Mouse (Mus musculus) limb, embryonic 15.5 days (tissue): Measurements from ENCODE around the gene 4930404N11Rik. TPM values are rescaled to one million over a fixed set of nuclear protein-coding genes. Genes with fewer than 3 reads are reported as not detected.

Experiments used
- ATAC-seq: fragments of 200-750 bp; cut with Nextera tagmentation; 2 replicates; pipeline ENCODE4 v1.8.0; 2017; ENCODE audit warnings: low read depth, moderate TSS enrichment; ENCODE audit not compliant: insufficient number of reproducible peaks, low FRiP score, low TSS enrichment
- H3K27ac ChIP-seq: fragments of 300-500 bp; sonication (generic); 2 replicates; pipeline ENCODE4 v1.5.1; 2015; ENCODE audit warnings: moderate library complexity, mild to moderate bottlenecking, inconsistent platforms
- H3K27me3 ChIP-seq: fragments of 300-500 bp; sonication (generic); 2 replicates; pipeline ENCODE4 v1.6.1; 2015; ENCODE audit warnings: inconsistent platforms
- H3K36me3 ChIP-seq: fragments of 300-500 bp; sonication (generic); 2 replicates; pipeline ENCODE4 v1.6.1; 2015; ENCODE audit warnings: inconsistent platforms
- H3K4me1 ChIP-seq: fragments of 300-500 bp; sonication (generic); 2 replicates; pipeline ENCODE4 v1.6.1; 2015; ENCODE audit warnings: inconsistent platforms
- H3K4me2 ChIP-seq: fragments of 300-500 bp; sonication (generic); 2 replicates; pipeline ENCODE4 v1.6.1; 2015; ENCODE audit warnings: mild to moderate bottlenecking, inconsistent platforms
- H3K4me3 ChIP-seq: fragments of 300-500 bp; sonication (generic); 2 replicates; pipeline ENCODE4 v1.5.1; 2015; ENCODE audit warnings: mild to moderate bottlenecking, inconsistent platforms
- H3K9ac ChIP-seq: fragments of 300-500 bp; sonication (generic); 2 replicates; pipeline ENCODE4 v1.6.1; 2015; ENCODE audit warnings: inconsistent platforms
- H3K9me3 ChIP-seq: fragments of 300-500 bp; sonication (generic); 2 replicates; pipeline ENCODE4 v1.6.1; 2016; ENCODE audit warnings: inconsistent platforms
- WGBS: fragments of 180-500 bp; shearing (Covaris S2); methylation state at CpG from one replicate; pipeline ENCODE4 v1.1.7; 2015; 5-methylcytosine and 5-hydroxymethylcytosine counted together
- polyA plus RNA-seq: library from polyadenylated mRNA; unstranded; fragments of >200 nt; fragmentation: Nextera tagmentation; extraction: Ambion mirVana; gene quantifications from 2 replicates; pipeline ENCODE4 v1.2.1, GENCODE M21; 2015

The 4930404N11Rik gene
- polyA plus RNA-seq, 1 experiment from 2014 or later = 0.60 TPM

DNA sequence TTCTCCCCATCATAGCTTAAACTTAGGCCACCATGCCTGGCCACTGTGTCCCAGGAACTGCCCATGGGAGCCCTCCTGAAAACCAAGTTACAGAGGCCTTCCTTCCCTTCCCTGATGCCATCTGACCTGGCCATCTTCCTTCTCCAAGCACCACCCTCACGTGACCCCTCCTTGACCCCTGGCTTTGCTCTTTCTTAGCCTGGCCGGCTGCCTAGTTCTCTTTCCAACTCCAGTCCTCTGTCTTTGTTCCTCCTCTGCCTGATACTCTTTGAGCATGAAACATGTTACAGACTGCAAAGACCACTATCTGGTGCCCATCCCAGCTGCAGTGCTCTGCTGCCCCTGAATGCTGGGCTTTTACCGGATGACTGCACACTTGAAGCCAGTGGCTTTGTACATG, 23.8 kb upstream of the 4930404N11Rik start:
- Histone ChIP-seq H3K27me3 (no peaks in the 10 kb centered on the region), H3K36me3 (peaks cover 44% of the 10 kb centered on the region), H3K27ac (no peak overlapping the region), H3K9ac (no peak overlapping the region), H3K4me3 (no peak overlapping the region), H3K4me1 (peaks cover 42% of the 10 kb centered on the region), H3K4me2 (no peak overlapping the region), H3K9me3 (no peaks in the 10 kb centered on the region)
- no peak for ATAC-seq
- WGBS = 59% methylated on average over 3 of the region's 3 CpGs

DNA sequence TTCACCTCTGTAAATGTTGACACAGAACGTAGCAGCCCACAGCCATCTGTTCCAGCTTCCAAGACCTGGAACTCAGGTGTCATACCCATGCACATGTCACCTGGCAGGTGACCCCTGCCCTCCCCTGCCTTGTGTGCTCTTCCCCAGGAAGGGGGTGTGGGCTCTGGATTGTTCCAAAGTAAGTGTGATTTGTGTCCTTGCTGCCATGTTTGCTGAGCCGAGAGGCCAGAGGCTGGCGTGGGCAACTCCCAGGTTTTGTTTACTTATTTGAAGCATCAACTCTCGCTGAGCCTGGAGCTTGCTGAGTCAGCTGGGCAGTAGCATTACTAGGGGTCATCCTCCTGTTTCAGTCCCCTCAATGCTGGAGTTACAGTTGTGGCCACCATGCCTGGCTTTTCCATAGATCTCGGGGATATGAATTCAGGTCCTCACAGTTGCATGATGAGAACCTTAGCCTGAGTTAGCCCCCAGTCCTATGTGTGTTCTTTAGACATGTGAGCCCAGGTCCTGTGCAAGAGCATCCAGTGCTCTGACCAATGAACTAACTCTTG, 23.0 kb upstream of the 4930404N11Rik start, which contains the start of gene Gm48552:
Gene Gm48552 (plus strand): TSS at position 501 of the 551 bp plus-strand sequence.
- Histone ChIP-seq H3K4me1 (peaks cover 36% of the 10 kb centered on the region), H3K27ac (no peak within 1 kb of the TSS), H3K27me3 (no peaks in the 10 kb centered on the region), H3K9me3 (no peaks in the 10 kb centered on the region), H3K4me3 (no peak within 1 kb of the TSS), H3K9ac (no peak within 1 kb of the TSS), H3K36me3 (peaks cover 44% of the 10 kb centered on the region), H3K4me2 (no peak within 1 kb of the TSS)
- WGBS = 87% methylated on average over 5 of the region's 5 CpGs
- no peak for ATAC-seq

DNA sequence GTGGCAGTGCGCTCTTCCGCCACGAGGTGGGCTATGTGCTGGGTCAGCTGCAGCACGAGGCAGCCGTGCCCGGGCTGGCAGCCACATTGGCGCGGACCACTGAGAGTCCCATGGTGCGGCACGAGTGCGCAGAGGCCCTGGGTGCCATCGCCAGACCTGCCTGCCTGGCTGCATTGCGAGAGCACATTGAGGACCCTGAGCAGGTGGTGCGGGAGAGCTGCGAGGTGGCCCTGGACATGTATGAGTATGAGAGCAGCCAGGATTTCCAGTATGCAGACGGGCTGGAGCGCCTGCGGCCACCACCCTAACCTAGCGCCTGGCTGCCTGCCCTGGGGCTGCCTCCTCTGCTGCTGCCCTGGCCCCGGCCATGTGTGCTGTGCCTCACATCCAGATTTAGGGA, 22.1 kb upstream of the 4930404N11Rik start:
- no peaks in the 10 kb centered on the region for H3K9me3 ChIP-seq
- ATAC-seq = no peak
- H3K4me3 ChIP-seq = no peak overlapping the region
- no peak overlapping the region for H3K9ac ChIP-seq
- H3K27me3 ChIP-seq = no peaks in the 10 kb centered on the region
- no peak overlapping the region for H3K4me2 ChIP-seq
- H3K27ac ChIP-seq = no peak overlapping the region
- H3K36me3 ChIP-seq = peaks cover 44% of the 10 kb centered on the region
- WGBS = 92% methylated on average over 20 of the region's 20 CpGs
- peaks cover 27% of the 10 kb centered on the region for H3K4me1 ChIP-seq

DNA sequence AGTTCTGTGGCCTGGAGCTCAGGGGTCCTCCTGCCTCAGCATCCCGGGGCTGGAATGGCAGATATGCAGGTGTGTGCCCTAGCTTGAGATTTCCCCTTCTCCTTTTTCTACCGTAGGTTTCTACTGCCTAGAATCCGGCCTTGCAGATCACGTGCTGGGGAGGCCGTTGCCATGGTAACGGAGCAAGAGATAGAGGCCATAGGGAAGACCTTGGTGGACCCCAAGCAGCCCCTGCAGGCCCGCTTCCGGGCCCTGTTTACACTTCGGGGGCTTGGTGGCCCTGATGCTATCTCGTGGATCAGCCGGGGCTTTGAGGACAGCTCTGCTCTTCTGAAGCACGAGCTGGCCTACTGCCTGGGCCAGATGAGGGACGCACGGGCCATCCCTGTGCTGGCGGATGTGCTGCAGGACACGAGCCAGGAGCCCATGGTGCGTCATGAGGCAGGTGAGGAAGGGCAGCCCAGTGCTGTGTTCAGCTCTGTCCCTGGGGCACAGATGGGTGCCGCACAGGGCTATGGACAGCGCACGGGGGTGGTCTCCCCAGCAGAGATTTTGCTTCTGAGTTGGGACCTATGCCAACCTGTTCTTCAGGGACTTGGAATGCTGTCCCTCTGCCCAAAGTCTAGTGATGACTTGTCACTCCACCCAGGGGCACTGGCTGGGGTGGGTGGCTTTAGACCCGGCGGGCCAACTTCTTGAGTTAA, 20.1 kb upstream of the 4930404N11Rik start:
- H3K27me3 ChIP-seq = no peaks in the 10 kb centered on the region
- H3K9ac ChIP-seq = no peak overlapping the region
- no peaks in the 10 kb centered on the region for H3K9me3 ChIP-seq
- peaks cover 25% of the 10 kb centered on the region for H3K4me1 ChIP-seq
- H3K4me3 ChIP-seq = peak overlapping the region; percentile 76
- ATAC-seq = no peak
- WGBS = 86% methylated on average over 22 of the region's 22 CpGs
- peaks cover 37% of the 10 kb centered on the region for H3K36me3 ChIP-seq
- peak overlapping the region; percentile 63 for H3K4me2 ChIP-seq
- no peak overlapping the region for H3K27ac ChIP-seq

DNA sequence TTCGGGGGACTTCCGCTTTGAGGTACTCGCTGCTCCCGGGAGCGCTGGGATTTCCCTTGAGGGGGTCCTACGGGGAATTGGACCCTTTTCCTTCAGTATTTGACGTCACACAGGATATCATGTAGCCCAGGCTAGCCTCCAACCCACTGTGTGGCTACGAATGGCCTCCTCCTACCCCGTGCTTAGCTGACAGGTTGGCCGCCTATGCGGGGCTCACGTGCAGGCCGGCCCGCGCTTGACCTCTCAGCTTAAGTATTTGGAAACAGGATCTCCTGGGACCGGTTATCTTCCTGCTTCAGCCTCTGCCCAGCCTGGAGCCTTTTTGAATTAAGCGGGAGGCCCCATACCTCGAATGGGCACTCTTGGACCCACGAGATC, 19.0 kb upstream of the 4930404N11Rik start:
- under 1% methylated on average over 19 of the region's 19 CpGs for WGBS
- peaks cover 37% of the 10 kb centered on the region for H3K36me3 ChIP-seq
- H3K4me2 ChIP-seq = peak overlapping the region; percentile 63
- peak overlapping the region; percentile 77 for H3K9ac ChIP-seq
- H3K27ac ChIP-seq = peak overlapping the region; percentile 87
- H3K27me3 ChIP-seq = no peaks in the 10 kb centered on the region
- peak overlapping the region; percentile 76 for H3K4me3 ChIP-seq
- ATAC-seq = no peak
- H3K9me3 ChIP-seq = no peaks in the 10 kb centered on the region
- H3K4me1 ChIP-seq = peaks cover 21% of the 10 kb centered on the region

DNA sequence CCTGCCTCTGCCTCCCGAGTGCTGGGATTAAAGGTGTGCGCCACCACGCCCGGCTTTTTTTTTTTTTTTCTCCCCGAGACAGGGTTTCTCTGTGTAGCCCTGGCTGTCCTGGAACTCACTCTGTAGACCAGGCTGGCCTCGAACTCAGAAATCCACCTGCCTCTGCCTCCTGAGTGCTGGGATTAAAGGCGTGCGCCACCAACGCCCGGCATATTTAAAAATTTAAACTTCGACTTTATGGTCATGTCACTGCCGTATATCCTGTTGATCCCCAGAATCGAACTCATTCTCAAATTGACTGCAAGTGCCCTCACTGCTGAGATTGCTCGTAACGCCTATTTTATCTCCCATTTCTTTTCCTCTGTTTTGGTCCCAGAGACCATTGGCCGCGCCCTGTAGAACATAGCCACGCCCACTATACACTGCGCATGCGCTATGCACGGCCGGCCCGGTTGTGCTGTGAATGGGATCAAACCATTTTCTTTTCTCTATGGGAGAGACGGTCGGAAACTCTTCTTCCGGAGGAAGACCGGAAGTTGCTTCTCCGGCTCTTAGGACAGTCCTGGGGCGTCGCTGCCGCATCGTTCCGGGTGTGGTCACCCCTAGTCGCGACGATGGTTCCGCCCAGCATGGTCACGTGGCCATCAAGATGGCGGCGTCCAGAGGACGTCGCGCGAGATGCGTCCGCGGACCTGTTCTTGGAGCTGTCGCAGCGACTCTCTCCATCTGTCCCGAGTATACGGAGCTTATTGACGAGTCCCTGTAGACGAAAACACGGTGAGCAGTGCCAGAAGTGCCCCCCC, 18.4 kb upstream of the 4930404N11Rik start, which contains the start of the genes Dohh and Gm48551:
Gene Dohh (plus strand): TSS at position 627 of the 803 bp plus-strand sequence.
Gene Gm48551 (plus strand): TSS at position 665 of the 803 bp plus-strand sequence.
- Histone ChIP-seq H3K4me3 (peak within 1 kb of the TSS; percentile 76), H3K36me3 (peaks cover 33% of the 10 kb centered on the region), H3K4me2 (peak within 1 kb of the TSS; percentile 63), H3K9me3 (no peaks in the 10 kb centered on the region), H3K9ac (peak within 1 kb of the TSS; percentile 77), H3K4me1 (peaks cover 20% of the 10 kb centered on the region), H3K27me3 (no peaks in the 10 kb centered on the region), H3K27ac (peak within 1 kb of the TSS; percentile 87)
- peak; percentile 93 for ATAC-seq
- WGBS = 8% methylated on average over 54 of the region's 54 CpGs

DNA sequence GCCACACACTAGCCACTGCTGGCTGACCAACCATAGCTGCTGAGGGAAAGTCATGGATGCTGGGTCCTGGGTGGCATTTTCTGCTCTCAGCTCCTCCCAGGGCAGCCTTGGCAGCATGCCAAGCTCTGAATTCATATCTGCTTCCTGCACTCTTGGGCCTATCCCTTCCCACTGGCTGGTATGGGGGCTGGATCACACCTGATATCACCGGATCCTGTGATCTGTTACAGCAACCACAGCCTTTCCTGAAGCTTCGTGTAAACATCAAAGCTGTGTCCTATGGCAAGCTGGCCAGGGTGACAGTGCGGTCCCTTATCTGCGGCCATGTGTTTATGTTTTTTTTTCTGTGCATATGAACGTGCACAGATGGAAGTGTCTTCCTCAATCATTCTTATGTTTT, 16.4 kb upstream of the 4930404N11Rik start:
- no peaks in the 10 kb centered on the region for H3K27me3 ChIP-seq
- H3K36me3 ChIP-seq = peaks cover 14% of the 10 kb centered on the region
- peaks cover 28% of the 10 kb centered on the region for H3K4me1 ChIP-seq
- no peak for ATAC-seq
- no peak overlapping the region for H3K4me2 ChIP-seq
- H3K4me3 ChIP-seq = no peak overlapping the region
- no peaks in the 10 kb centered on the region for H3K9me3 ChIP-seq
- 78% methylated on average over 5 of the region's 5 CpGs for WGBS
- H3K9ac ChIP-seq = no peak overlapping the region
- no peak overlapping the region for H3K27ac ChIP-seq

DNA sequence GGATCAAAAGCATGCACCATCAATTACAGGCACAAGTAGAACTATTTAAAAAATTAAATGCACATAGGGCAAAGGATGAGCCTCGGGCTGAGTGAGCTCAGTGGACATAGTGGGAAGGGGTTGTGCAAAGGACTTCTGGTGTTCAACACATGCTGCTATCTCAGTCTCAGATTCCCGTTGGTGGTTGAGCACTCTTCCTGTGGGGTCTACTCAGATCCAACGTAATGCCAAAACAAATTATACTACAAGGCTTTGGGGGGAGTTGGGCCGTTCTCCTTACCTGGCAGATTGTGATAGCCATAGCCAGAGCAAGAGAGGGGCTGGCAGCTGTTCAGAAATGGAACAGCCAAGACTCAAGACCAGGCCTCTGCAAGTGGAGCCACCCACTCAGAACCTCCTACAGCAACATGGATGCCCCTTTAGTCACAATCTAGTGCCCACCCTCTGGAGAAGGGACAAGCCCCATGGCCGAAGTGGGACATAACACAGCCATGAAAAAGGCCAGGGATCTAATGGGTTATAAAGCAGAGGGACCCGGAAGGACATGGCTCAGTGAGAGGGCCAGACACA, 14.3 kb upstream of the 4930404N11Rik start:
- no peak for ATAC-seq
- no peak overlapping the region for H3K4me2 ChIP-seq
- 84% methylated on average over 6 of the region's 6 CpGs for WGBS
- H3K4me1 ChIP-seq = peaks cover 21% of the 10 kb centered on the region
- no peak overlapping the region for H3K9ac ChIP-seq
- H3K27me3 ChIP-seq = no peaks in the 10 kb centered on the region
- no peak overlapping the region for H3K27ac ChIP-seq
- H3K4me3 ChIP-seq = no peak overlapping the region
- H3K9me3 ChIP-seq = no peaks in the 10 kb centered on the region
- H3K36me3 ChIP-seq = peaks cover 10% of the 10 kb centered on the region; the same call in 1 of the 2 replicates

DNA sequence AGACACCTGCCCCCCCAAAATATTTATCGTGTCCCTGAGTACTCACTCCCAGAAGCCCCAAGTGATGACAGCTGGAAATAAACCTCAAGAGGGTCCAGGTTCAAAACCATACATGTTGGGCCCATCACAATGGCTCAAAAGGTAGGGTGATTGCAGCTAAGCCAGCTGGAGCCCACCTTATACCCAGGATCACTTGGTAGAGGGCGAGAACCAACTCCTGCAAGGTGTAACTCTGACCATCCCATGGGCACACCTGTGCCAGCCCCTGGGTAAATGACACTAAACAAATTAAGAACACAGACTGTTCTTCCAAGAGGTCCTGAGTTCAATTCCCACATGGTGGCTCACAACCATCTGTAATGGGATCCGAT, 13.6 kb upstream of the 4930404N11Rik start:
- Histone ChIP-seq H3K27ac (peak overlapping the region; percentile 83), H3K4me2 (peak overlapping the region; percentile 60), H3K9ac (peak overlapping the region; percentile 26; the same call in 1 of the 2 replicates), H3K27me3 (no peaks in the 10 kb centered on the region), H3K9me3 (no peaks in the 10 kb centered on the region), H3K4me1 (peaks cover 19% of the 10 kb centered on the region), H3K36me3 (peaks cover 13% of the 10 kb centered on the region), H3K4me3 (peak overlapping the region; percentile 82)
- ATAC-seq = no peak
- WGBS = 54% methylated on average over 3 of the region's 3 CpGs

DNA sequence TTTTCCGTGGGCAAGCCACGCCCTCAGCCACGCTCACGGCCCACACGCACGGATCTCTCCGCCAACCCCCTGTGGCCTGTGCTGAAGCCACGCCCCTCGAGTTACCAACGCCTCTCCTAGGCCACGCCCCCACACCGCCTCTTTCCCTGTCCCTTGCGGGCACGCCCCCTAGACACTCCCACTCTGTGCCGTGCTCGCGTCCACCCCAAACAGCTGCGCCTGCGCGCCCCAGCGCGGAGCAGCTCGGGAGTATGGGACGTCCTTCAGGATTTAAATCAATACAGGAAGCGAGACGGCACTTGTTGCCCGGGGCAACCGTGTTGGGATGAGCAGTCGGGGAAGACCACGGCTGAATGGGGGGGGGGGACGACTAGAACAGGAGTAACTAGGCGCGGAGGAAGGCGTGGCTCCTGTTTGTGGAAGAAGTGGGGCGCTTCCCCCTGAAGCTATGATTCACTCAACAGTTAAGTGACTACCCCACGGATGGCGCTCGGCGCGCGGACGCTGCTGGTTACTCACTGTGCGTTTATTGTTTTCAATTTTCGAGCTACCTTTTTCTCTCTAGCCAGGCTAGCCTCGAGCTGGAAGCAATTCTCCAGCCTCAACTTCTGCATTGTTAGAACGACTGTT, 13.1 kb upstream of the 4930404N11Rik start:
- under 1% methylated on average over 46 of the region's 46 CpGs for WGBS
- Histone ChIP-seq H3K4me2 (peak overlapping the region; percentile 60), H3K27me3 (no peaks in the 10 kb centered on the region), H3K36me3 (peaks cover 18% of the 10 kb centered on the region), H3K9me3 (no peaks in the 10 kb centered on the region), H3K4me1 (peaks cover 19% of the 10 kb centered on the region), H3K9ac (peak overlapping the region; percentile 83), H3K4me3 (peak overlapping the region; percentile 82), H3K27ac (peak overlapping the region; percentile 83)
- peak; percentile 98 for ATAC-seq

DNA sequence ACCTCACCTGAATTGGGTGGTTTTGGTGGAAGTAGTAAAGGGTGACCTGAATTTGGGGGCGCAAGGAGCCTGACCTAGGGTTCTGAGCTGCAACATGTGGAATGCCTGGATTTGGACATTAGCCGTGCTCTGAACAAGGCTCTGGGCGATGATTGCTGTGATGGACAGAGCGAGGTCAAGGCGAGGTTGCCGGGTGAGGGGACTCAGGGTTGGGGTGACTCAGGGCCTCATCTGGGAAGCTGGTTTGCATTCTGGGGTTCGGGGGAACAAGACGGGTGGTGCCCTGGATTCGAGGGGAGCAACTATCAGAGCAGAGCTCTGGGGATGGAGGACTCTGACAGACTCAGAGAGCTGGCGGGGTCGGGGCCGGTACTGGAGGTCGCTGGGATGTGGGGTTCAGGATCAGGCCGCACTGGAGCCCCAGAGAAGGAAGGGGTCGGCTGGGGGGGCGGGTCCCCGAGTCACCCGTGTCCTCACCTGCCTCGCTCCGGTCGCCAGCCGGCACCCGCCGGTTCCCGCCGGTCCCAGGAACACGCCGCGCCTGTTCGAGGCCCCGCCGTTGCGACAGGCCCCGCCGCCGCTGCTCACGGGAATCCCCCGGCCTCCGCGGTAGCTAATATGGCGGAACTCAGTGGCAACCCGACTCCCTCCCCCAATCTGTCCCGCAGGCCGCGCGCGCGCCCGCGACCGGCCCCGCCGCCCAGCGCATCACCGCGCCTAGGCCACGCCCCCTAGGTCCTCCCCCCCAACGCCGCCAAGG, 12.4 kb upstream of the 4930404N11Rik start, which contains the start of gene Fzr1:
Gene Fzr1 (minus strand): TSS at position 724 of the 760 bp plus-strand sequence.
- WGBS = under 1% methylated on average over 50 of the region's 59 CpGs
- ATAC-seq = peak; percentile 16
- H3K4me3 ChIP-seq = peak within 1 kb of the TSS; percentile 82
- peak within 1 kb of the TSS; percentile 83 for H3K27ac ChIP-seq
- peaks cover 25% of the 10 kb centered on the region for H3K36me3 ChIP-seq
- H3K4me1 ChIP-seq = peaks cover 24% of the 10 kb centered on the region
- H3K9me3 ChIP-seq = no peaks in the 10 kb centered on the region
- H3K9ac ChIP-seq = peak within 1 kb of the TSS; percentile 83
- H3K4me2 ChIP-seq = peak within 1 kb of the TSS; percentile 60
- no peaks in the 10 kb centered on the region for H3K27me3 ChIP-seq
